Mouse (Mus musculus) cerebellum, adult 8-10 months (tissue): ENCODE results near the gene Klf5.

Experiments used
- DNase-seq: peaks from one replicate; pipeline ENCODE4 v3.0.0; 2022

Gene Klf5

DNA sequence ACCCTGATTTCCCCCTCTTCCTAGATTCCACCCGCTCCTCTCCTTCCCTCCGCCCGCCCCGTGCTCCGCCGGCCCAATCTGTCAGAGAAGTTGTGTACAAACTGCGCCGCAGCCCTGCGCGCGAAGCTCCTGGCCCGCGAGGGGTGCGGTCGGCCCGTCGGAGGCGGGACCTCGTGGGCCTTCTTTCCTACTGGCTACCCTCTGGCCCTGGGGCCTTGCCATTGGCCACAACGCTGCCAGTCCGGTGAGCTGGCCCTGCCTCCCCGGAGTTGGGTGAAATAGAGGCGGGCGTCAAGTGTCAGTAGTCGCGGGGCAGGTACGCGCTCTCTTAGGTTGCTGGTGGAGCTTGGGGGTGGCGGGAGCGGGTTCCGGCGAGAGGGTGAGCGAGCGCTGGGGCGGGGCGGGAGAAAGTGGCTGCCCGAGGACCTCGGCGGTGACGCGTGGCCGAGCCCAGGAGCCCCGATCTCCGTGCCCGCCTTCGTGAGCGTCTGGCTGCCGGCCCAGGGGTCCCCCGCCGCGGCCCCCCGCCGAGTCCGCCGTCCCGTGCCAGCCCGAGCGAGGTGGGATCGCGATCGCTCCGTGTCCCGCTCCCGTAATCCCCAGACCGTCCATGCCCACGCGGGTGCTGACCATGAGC is at the start of gene Klf5:
TSS of gene Klf5 (plus strand) at position 307 of the 637 bp plus-strand sequence.
- DNase-seq, result peak; percentile 64

DNA sequence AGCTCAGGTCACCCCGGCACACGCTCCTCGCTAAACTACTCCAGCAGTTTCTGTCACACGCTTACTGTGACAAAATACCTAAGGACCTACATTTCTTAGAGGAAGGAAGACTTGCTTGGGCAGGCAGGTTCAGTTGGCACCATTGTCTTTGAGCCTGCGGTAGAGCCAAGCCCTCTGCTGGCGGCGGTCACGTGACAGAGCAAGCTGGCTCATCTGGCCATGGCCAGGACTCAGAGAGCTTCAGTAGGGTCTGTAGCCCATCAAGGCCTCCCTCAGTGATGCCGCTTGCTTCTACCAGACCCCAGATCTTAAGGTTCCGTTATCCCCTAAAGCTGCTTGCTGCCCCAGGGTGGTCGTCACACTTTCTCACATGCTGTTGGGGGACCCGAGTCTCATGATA is 36.5 kb upstream of the Klf5 start:
- DNase-seq, result no peak

DNA sequence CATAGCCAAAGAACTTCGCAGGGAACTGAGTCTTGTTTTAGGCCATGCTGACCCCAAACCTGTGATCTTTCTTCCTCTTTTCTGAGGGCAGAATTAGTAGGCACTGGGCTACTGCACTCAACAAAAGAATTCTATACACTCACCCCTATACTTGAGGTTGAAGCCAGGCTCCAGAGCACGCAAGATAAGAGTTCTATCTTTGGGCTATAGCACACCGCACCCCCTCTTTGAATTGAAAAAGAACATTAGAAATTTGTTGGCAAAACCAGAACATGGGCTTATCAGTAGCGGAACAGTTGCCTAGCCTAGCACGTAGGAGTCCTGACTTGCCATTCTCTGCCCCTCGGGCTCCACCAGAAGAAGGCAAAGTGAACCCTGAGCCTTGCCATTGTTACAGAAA is 34.7 kb upstream of the Klf5 start:
- no peak for DNase-seq

DNA sequence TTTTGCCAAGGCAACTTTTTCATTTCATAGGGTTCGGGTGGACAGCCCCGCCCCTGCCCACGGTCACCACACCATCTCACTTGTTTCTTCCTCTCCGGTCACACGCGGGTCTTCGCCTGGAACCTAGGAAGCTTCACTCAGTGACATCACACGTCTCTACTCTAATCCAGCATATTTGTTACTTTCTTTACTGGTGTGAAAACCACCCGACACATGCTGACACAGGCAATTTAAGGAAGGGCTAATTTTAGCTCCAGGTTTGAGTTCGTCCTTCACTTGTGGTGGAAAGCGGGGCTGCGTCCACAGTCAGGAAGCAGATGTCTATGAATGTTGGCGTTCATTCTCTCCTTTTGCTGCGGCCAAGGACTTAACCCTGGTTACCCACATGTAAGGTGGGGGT is 32.7 kb upstream of the Klf5 start:
- no peak for DNase-seq

DNA sequence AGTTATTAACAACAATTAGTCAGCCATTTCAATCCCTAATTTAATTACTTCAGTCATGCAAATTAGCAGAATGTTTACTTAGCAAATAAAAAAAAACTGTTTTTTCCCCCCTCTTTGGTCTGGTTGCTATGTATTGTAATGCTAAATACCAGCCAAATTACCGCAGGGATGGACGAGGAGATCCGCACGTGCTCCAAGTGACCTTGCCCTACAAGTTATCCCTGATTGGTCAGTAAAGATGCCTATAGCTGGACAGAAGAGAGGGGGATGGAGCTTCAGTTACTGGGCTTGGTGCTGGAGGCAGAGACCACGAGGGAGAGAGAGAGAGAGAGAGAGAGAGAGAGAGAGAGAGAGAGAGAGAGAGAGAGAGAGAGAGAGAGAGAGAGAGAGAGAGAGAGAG is 31.7 kb upstream of the Klf5 start:
- no peak for DNase-seq

DNA sequence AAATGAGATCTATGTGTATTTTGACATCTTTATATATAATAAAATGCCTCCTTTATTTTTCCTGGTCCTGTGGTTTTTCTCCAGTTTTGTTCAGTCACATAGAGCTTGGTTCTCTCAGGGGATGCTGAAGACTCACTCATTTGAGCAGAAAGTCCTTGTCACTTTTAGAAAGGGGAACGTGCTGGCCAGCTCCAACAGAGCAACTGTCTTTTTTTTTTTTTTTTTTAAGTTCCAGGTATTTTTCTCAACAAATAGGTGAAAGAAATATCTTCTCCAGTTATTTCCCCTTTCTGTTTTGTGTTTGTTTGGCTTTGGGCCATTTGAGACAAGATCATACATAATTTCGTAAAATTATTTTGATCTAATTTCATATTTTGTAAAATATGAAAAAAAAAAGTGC is 24.4 kb upstream of the Klf5 start:
- no peak for DNase-seq

DNA sequence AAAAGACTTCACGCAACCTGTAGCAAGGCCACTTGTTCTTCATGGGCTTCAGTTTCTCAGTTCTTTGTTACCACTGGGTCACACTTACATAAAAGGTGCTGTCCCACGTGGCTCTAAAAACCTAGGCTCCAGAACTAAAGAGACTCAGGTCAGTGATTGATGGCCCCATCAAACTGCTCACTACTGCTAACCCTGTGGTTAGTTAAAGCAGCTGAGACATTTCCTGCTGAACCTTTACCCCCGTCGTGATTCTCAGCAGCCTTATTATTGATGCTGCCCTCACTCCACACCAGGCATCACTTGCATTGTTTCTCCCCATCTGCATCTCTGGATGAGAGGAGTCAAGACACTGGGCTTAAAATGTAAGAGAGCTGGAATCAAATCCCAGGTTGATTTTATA is 22.7 kb upstream of the Klf5 start:
- DNase-seq, result no peak

DNA sequence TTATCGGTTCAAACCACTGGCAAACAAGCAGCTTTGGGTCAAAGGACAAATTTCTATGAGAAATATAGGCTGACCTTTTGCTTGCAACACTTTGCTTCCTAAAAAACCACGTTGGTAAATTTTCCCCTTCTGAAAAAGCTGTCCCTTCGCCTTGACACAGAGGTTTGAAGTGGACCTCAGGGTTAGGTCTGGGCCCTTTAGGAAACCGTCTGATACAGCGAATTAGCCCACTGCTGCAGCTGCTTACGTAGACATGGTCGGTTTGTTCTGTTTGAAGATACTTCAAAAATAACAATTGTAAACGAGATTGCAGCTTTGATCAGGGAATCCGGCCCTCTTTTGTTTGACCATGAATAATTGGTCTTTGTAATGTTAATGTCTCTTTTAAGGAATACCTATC is 20.2 kb upstream of the Klf5 start:
- DNase-seq, result no peak

DNA sequence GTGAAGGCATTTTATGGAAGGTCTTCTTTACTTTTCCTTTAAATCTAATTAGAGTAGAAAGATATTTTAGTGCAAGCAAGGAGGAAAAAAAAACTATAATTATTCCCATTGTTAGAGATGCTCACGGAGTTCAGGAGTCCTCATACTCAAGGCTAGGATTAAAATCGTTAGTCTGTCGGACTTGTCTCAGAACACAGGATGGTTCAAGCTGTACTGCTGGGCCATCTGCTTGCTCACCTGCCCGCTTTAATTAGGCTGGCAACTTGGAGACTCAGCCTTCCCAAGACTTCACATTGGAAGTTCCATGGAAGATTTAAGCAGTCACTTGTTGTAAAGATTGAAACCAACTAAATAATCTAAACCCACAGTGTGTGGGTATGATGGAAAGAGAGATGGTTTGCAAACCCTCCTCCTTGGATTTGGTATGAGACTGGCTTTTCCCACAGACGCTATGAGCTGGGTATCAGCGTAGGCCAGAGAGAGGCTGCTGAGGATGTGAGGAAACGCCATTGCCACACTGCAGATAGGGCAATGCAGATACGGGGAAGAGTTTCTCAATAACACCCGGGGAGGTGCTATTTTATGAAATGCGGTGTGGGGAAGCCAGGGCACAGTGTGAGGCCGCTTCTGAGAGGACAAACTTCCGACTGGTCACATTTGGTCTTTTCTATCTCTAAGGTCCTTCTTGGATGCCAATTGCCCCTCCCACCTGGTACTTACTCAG is 19.6 kb upstream of the Klf5 start:
- DNase-seq, result no peak

DNA sequence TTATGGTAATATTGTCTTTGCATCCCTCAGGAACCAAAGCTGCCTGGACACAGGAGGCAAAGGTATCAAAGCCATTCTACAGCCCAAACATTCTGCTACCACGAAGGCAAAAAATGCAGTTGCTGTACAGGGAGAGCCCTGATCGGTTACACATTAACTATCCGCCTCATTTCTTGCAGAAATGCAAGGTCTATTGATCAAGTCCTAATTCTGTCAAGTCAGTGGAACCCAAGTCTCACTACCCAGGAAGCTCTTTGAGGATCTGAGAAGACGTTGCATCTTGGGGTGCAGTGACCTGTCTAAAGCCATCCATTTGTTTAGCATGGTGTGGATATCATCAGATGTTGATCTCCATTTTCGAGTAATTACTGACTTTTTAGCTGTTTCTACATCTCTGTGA is 18.1 kb upstream of the Klf5 start:
- no peak for DNase-seq

DNA sequence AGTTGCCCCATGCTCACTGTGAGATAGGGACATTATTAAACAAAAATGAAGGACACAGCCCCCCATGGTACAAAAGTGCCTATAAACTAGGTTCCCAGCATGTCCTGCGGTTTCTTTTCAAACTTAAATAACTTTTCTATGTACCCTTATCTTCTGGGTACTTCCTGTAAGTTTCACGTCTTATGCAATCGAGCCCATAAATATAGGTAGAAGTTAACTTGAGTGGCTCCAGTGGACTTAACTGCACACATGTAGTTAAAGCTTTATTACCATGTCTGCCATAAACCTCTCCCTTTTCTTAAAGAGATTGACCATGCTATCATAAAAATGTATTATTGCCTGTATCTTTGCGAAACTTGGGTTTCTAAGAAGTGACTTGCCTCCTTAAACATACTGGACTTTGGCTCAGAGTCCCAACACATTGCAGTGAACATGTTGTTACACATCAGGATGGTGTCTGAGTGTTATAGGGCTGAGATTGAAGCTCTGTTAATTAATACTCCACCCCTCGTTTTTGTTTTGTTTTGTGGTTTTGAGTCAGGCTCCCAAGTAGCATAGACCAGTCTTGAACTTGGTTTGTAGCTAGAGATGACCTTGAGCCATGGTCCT is 17.6 kb upstream of the Klf5 start:
- DNase-seq, result no peak

DNA sequence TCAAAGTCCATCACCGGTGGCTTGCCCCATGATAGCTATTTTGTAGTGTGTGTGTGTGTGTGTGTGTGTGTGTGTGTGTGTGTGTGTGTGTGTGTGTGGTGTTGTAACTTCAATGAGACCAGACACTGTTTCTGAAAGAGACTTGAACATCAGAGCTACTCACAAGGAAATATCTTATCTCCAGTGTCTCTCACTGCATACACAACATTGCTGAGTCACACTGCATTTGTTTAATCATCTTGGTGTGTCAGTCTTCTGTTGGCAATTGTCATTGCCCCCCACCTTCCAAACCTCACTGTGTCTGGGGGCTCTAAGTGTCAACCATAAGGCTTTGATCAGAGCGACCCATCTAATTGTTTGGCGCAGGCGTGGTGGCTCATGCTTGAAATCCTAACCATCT is 13.0 kb upstream of the Klf5 start:
- DNase-seq, result no peak

DNA sequence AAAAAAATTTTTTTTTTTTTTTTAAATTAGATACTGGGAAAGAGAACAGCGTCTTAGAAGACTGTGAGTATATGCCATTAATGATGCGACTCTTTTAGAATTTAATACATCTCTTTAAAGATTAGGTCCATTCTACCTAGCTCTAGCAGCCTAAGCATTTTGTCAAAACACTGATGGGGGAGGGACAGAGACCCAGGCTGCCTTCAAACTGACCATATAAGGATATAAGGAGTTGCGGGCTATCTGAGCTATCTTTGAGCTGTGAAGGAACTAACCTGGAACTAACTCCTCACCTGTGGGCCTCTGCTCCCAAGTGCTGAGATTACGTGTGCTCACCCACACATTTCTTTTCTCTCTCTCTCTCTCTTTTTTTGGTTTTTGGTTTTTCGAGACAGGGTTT is 6.3 kb upstream of the Klf5 start:
- DNase-seq, result no peak

DNA sequence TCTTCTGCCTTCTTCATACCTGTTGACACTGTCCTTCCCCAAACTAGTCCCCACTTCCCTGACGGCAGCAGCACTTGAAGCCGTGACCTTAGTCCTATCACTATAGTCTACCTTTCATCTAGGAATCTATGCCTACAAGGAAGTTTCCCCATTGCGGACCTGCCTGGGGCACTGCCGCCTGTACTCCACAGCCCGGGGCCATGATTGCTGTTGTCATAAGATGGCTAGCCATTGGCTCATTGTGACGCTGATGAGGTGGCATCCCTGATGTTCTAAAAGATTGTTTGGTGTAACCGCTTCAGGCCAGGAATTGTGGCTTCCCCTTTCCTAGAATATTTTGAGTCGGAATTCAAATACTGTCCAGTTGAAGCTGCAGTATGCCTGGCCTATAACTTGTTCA is 4.1 kb upstream of the Klf5 start:
- DNase-seq, result no peak

DNA sequence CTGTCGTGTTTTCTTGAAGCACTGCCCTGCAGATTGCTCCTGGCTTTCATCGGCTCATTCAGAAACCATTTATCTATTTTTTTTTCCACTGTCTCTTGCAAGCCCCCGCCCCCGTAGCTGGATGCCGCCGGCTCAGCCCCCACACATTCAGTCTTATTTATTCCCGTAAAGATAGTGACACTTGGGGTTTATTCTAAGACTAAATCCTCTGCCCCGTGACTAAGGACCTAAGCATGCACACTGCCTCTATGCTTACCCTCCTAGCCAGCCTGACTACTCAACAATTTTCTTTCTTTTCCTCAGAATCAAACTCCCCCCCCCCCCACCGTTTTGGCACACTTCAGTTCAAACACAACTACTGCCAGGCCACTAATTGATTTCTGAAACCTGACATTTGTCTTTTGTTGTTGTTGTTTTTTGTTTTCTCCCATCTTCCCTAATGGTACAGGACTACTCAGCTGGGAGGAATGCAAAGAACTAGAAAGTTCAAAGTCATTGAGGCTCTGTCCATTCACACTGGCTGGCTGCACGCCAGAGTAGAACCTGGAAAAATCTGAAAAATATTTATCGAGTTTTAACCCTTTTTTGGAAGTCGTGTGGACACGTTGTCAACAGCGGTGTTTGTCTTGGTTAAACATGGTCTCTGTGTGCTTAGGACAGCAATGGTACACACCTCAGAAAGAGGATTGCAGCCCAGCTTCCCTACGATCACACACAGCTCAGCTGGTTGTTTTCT is 2.7 kb upstream of the Klf5 start:
- DNase-seq, result no peak

DNA sequence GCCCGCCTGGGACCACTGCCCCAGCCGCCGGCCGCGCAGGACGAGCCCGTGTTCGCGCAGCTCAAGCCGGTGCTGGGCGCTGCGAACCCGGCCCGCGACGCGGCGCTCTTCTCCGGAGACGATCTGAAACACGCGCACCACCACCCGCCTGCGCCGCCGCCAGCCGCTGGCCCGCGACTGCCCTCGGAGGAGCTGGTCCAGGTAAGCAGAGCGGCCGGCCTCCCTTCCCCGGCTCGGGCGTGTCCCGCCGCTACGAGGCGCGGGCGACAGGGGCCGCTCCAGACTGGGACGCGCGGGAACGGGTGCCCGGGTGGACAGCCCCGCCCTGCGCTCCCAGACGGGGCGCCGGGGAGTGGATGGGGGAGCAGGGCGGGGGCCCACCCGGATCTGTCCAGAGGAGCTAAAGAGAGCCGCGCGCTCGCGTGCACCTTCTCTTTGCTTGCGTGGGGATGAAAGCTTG is 561 bp downstream of the Klf5 start:
- peak; percentile 4 for DNase-seq

DNA sequence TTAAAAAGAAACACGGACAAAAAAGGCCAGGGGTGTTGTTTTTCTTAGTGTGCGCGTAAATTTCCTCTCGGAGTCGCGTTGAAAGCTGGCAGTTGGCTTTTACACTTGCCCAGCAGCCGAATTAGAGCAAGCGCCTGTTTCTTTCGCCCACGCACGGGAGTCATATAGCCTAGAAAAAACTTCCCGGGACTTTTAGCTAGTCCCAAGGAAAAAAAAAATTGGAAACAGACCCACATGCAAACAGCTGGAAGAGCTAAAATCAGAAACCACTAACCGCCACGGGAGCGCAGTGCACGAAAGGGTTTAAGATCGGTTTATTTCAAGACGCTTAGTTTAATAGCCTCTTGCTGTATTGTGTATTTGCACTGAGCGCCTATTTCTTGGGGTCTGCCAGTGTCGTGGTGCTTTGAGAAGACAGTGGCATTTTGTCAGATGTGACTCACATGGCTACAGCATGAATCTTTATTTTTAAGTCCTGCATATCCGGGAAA is 1.3 kb downstream of the Klf5 start:
- DNase-seq, result no peak

DNA sequence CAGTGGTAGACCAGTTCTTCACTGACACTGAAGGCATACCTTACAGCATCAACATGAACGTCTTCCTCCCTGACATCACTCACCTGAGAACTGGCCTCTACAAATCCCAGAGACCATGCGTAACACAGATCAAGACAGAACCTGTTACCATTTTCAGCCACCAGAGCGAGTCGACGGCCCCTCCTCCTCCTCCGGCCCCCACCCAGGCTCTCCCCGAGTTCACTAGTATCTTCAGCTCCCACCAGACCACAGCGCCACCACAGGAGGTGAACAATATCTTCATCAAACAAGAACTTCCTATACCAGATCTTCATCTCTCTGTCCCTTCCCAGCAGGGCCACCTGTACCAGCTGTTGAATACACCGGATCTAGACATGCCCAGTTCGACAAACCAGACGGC is 3.0 kb downstream of the Klf5 start:
- no peak for DNase-seq

DNA sequence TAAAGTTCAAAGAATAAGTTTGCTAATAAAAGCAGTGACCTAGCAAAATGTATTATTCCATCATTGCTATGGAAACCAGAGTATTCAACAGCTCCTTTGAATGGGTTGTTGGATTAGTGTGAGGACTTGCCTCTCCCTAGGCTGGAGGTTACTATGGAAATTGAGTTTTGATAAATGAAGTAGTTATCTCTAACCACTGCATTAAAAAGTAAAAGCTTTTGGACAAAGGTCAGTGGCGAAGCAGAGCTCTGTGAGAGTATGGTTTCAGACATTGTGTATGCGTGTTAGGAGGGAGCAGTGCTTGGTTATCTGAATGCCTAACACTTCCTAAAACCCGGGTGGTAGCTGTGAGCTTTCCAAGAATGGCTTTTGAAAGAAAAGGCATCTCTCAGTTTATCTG is 5.9 kb downstream of the Klf5 start:
- no peak for DNase-seq

DNA sequence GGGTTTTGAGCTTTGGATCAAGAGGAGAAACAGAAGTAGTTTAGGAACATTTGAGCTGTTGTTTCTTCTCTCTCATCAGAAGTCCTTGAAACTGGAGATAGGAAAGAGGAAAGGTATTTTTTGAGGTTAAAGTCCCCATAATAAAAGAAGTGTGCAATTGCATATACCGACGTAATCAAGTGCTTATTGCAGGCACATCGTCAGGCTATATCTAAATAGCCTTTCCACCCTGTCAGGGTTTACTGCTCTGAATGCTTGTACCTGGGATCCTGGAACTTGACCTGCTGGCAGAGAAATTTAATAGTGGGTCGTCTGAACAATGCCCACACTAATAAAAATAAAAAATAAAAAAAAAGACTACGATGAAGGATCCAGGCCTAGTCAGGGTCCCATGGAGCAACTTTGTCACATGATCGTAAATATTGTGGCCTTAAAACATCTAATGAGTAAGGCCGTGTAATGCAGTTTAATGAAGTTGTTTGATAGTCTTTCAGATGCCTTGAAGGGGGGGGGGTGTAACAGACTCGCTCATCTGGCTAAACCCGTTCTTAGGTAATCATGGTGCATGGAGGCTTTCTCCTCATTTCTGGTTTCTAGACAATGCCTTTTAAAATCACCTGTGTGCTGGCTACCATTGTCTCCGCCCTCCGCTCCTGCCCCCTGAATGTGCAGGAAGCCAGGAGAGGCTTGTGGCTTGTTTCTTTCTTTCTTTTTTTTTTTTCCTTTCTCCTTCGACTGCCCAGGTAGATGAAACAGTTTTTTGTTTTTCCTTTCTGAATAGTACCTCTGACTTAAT is 6.7 kb downstream of the Klf5 start:
- DNase-seq, result no peak

DNA sequence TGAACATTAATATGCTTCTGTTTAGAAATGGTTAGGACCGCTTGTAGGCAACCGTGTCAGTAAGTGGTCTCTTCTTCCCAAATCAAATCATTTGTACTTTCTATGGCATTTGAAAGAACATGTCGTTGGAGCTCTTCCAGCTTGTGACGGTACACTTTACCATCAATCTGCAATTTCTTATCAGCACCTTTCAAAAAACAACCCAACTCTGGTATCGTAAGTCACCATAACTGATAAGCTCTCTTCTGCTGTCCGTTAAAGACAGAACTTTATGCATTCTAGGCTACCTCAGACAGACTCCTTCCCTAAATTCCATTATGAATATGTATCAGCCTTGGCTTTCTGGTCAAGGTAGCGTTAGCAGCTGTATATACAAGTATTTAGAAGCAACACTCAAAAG is 7.9 kb downstream of the Klf5 start:
- no peak for DNase-seq

DNA sequence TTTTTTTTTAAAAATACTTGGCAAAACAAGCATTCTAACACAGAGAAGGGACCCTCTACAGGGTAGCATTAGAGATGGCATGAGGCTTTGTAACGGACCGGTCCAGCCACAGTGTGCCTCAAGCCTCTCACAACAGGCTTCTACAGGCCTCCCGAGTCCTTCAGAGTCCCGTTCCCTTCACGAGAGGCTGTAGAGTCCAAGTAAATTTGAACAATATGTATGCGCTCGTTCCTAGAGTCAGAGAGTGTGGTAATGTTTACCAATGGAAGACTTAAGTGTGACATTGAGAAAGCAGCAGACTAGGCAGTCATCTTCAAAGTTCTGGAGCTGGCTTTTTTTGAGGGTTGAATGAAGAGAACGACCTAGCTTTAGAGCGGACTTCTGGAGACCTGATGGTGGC is 11.1 kb downstream of the Klf5 start:
- no peak for DNase-seq

DNA sequence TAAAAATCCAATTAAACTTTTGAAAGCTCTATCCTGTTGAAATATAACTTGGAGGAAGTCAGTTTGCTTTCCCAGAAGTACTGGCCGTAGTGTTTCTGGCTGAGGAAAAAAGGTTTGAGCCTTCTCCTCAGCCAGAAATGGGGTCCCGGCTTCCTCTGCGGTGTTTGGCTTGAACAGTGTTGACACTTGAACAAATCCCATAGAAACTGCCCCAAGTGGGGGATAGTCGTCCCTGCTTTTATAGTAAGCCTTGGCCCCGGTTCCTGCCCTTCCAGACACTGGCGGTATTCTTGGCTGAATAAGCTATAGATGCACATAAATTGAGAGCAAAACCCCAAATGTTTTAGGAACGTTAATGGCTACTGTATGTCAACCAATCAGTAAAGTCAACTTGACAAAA is 11.9 kb downstream of the Klf5 start:
- DNase-seq, result no peak
